Mouse (Mus musculus) myocyte (in vitro differentiated cells): ENCODE measurements around the gene Arl4a.

Experiments used
- CEBPB ChIP-seq: IDR thresholded peaks from 2 replicates; pipeline ENCODE4 v1.6.1; 2011; ENCODE audit warnings: mild to moderate bottlenecking, moderate library complexity; ENCODE audit not compliant: poor library complexity, insufficient read depth, severe bottlenecking
- E2F4 ChIP-seq: IDR thresholded peaks from one replicate; pipeline ENCODE4 v1.6.1; 2011; ENCODE audit warnings: mild to moderate bottlenecking, control low read depth, moderate library complexity; ENCODE audit not compliant: insufficient read depth
- MYOG ChIP-seq, 3 experiments: IDR thresholded peaks; one replicate each; pipeline ENCODE4 v1.6.1; 2011; ENCODE audit warnings: control low read depth in 2 of 3, low read depth in 2 of 3, mild to moderate bottlenecking in 2 of 3; ENCODE audit not compliant: insufficient read length in 2 of 3, control insufficient read depth in 1 of 3, insufficient read depth in 1 of 3
- POLR2A ChIP-seq: IDR thresholded peaks from one replicate; pipeline ENCODE4 v1.6.1; 2011; ENCODE audit warnings: low read depth, mild to moderate bottlenecking, control low read depth, moderate library complexity; ENCODE audit not compliant: insufficient read length
- POLR2AphosphoS2 ChIP-seq: IDR thresholded peaks from one replicate; pipeline ENCODE4 v1.6.1; 2011; ENCODE audit warnings: low read depth, control low read depth; ENCODE audit not compliant: insufficient read length
- REST ChIP-seq: IDR thresholded peaks from one replicate; pipeline ENCODE4 v1.6.1; 2011; ENCODE audit warnings: mild to moderate bottlenecking, control low read depth, moderate library complexity; ENCODE audit not compliant: insufficient read depth, insufficient read length

DNA sequence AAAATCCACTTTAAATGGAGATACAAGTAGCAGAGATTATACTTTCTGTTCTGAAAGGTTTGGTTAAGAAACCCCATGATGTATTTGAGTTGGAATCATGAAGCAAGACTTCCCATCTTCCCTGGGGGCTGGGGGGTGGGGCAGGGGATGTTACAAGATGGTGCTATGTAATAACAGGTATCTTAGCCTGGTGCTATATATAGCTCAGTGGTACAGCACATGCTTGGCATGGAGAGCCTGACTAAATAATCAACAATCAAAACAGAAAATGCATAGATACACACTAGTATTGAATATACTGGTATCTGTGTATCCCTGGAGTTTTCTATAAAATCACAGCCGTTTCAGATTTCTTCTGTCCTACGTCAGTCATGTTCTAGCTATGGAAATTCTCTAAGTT is 61.4 kb downstream of the Arl4a start:
- no peak for TF ChIP-seq POLR2A
- no peak for TF ChIP-seq MYOG (IDR thresholded peaks at IDR 0.05; ENCODE audit: control insufficient read depth in 1 of 3, insufficient read depth in 1 of 3, insufficient read length in 2 of 3, low read depth in 2 of 3)
- no peak for TF ChIP-seq POLR2AphosphoS2
- TF ChIP-seq REST = no peak
- no peak for TF ChIP-seq E2F4
- no peak for TF ChIP-seq CEBPB
